Mouse (Mus musculus): ENCODE results near the gene Gnai2. TPM values are rescaled to one million over a fixed set of nuclear protein-coding genes. Genes with fewer than 3 reads are reported as not detected.

Gnai2 gene
- polyA plus RNA-seq, 1 experiment from 2014 or later, result 369 TPM

DNA sequence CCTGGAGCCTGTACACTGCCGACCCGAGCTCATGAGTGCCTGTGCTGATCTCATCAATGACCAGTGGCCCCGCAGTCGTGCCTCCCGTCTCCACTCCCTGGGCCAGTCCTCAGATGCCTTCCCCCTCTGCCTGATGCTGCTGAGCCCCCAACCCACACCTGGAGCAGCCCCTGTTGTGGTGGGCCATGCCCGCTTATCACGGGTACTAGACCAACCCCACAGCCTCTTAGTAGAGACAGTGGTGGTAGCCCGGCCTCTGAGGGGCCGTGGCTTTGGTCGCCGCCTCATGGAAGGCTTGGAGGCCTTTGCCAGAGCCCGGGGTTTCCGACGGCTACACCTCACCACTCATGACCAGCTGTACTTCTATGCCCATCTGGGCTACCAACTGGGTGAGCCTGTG, 52.0 kb downstream of the Gnai2 start:
- no peak overlapping the region for H3K4me2 ChIP-seq (ENCODE audit: low read depth, low read length)
- 90% methylated on average over 14 of the region's 14 CpGs for WGBS
- H3K27ac ChIP-seq (replicated peaks; ENCODE audit: low read depth, low read length), result no peak overlapping the region
- no peak overlapping the region for H3K9ac ChIP-seq (replicated peaks; ENCODE audit: low read length)
- no peaks in the 10 kb centered on the region for H3K27me3 ChIP-seq (ENCODE audit: control insufficient read depth, insufficient read depth, low read length)
- H3K4me1 ChIP-seq (ENCODE audit: control insufficient read depth, insufficient read depth, low read length), result peaks cover under 1% of the 10 kb centered on the region
- H3K9me3 ChIP-seq (replicated peaks; ENCODE audit: control insufficient read depth, low read length), result no peaks in the 10 kb centered on the region
- no peak overlapping the region for H3K4me3 ChIP-seq (ENCODE audit: low read depth, low read length)
- H3K36me3 ChIP-seq (replicated peaks; ENCODE audit: control insufficient read depth, insufficient read depth, low read depth, low read length), result no peaks in the 10 kb centered on the region
- ATAC-seq (replicated peaks; ENCODE audit: insufficient number of reproducible peaks, low FRiP score, low TSS enrichment, low read depth) (no peak), DNase-seq (ENCODE audit: low spot score) (no peak)

DNA sequence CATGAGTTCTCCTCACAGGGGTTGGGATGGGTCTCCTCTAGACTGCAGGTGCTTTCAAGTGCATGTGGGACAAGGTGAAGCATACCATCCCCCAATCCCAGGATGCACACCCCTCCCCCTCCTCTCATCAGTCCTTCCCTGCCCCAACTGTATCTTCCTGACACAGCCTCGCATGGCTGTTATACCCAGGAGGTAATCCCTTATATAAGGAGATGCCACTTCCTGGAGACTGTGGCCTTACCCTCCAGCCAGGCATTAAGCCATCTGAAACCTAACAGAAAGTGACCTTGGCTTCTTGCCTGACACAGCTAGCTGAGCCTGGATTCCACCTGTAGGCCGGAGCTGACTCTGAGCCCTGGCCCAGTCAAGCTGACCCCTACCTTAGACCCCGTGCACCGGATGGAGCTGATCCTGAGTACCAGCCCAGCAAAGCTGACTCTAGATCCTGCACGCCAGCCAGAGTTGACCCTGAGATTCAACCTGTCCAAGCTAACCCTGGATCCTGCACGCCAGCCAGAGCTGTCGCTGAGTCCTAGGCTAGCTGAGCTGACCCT, 52.6 kb downstream of the Gnai2 start:
- H3K36me3 ChIP-seq (replicated peaks; ENCODE audit: control insufficient read depth, insufficient read depth, low read depth, low read length), result no peaks in the 10 kb centered on the region
- H3K4me3 ChIP-seq (ENCODE audit: low read depth, low read length), result no peak overlapping the region
- H3K4me2 ChIP-seq (ENCODE audit: low read depth, low read length), result no peak overlapping the region
- H3K27me3 ChIP-seq (ENCODE audit: control insufficient read depth, insufficient read depth, low read length), result no peaks in the 10 kb centered on the region
- DNase-seq (ENCODE audit: low spot score), result no peak
- H3K4me1 ChIP-seq (ENCODE audit: control insufficient read depth, insufficient read depth, low read length), result no peaks in the 10 kb centered on the region; the same call in 1 of the 2 replicates
- WGBS, result 90% methylated on average over 7 of the region's 7 CpGs
- H3K9ac ChIP-seq (replicated peaks; ENCODE audit: low read length), result no peak overlapping the region; the same call in 1 of the 2 replicates
- no peak overlapping the region for H3K27ac ChIP-seq (replicated peaks; ENCODE audit: low read depth, low read length)
- H3K9me3 ChIP-seq (replicated peaks; ENCODE audit: control insufficient read depth, low read length), result no peaks in the 10 kb centered on the region
- ATAC-seq (replicated peaks; ENCODE audit: insufficient number of reproducible peaks, low FRiP score, low TSS enrichment, low read depth), result no peak

DNA sequence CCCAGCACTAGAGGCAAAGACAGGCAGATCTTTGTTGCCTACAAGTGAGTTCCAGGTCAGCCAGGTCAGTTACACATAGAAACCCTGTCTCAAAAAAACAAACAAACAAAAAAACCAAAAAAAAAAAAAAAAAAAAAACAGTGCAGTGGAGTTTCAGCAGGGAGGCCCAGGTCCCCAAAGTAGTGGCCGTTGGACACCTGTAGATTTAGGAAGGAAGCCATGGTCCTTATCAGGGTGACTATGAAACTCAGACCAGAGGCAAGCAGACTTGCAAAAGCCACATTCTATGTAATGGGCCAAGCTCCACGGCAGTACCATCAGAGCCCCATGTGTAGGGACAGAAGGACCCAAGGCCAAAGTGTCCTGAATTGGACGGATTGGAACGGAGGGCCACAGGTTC, 53.6 kb downstream of the Gnai2 start:
- no peak for DNase-seq (ENCODE audit: low spot score)
- H3K4me3 ChIP-seq (ENCODE audit: low read depth, low read length), result peak overlapping the region; percentile 57
- no peaks in the 10 kb centered on the region for H3K36me3 ChIP-seq (replicated peaks; ENCODE audit: control insufficient read depth, insufficient read depth, low read depth, low read length)
- H3K27ac ChIP-seq (replicated peaks; ENCODE audit: low read depth, low read length), result 0 out of 2 replicates have a peak overlapping the region, but pooled peaks have one; percentile 81
- WGBS, result 69% methylated on average over 4 of the region's 4 CpGs
- H3K4me1 ChIP-seq (ENCODE audit: control insufficient read depth, insufficient read depth, low read length), result no peaks in the 10 kb centered on the region; the same call in 1 of the 2 replicates
- H3K27me3 ChIP-seq (ENCODE audit: control insufficient read depth, insufficient read depth, low read length), result no peaks in the 10 kb centered on the region
- ATAC-seq (replicated peaks; ENCODE audit: insufficient number of reproducible peaks, low FRiP score, low TSS enrichment, low read depth), result no peak
- no peaks in the 10 kb centered on the region for H3K9me3 ChIP-seq (replicated peaks; ENCODE audit: control insufficient read depth, low read length)
- H3K4me2 ChIP-seq (ENCODE audit: low read depth, low read length), result peak overlapping the region; percentile 88
- peak overlapping the region; percentile 75; the same call in 1 of the 2 replicates for H3K9ac ChIP-seq (replicated peaks; ENCODE audit: low read length)

DNA sequence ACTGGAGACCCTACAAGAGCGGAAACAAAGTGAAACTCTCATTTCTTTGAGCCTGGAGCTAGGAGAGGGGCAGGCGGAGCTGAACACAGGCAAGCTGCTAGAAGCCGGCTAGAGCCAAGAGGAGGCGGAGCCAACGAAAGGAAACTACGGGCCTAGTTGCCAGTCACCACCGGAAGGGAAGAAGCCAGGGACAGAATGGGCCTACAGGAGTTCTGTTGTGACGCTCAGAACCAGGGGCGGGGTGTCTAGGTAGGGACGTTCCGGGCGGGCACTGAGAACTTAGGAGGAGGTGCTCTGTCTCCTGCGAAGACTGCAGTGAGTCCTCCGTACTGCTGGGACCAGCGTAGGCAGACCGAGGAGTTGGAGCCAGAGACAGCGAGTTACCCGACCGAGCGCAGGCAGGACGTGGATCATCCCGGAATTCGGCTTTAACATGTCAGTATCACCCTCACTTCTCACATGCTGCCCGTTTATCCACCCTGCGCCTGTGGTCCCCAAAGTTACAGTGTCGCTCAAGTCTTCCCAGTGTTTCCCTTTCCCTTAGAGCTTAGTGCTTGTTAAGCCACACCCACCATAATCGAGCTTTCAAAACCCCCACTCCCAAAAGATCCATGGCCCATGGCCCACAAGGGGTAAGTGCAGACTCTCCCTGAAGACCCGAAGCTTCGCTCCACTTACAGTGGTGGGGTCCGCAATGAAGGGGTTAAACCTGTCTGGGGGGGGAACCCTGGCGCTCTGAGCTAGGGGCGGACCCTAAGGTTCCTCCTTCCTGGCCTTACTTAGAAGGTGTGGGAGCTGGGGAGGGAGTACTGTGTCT, 54.5 kb downstream of the Gnai2 start, which contains the start of gene Hyal3:
Gene Hyal3, plus strand, starts transcription at position 318 of the 817 bp plus-strand sequence.
- no peaks in the 10 kb centered on the region; the same call in 1 of the 2 replicates for H3K4me1 ChIP-seq (ENCODE audit: control insufficient read depth, insufficient read depth, low read length)
- peak within 1 kb of the TSS; percentile 75 for H3K9ac ChIP-seq (replicated peaks; ENCODE audit: low read length)
- ATAC-seq (replicated peaks; ENCODE audit: insufficient number of reproducible peaks, low FRiP score, low TSS enrichment, low read depth) (peak; percentile 60), DNase-seq (ENCODE audit: low spot score) (peak; percentile 91)
- under 1% methylated on average over 32 of the region's 32 CpGs for WGBS
- H3K36me3 ChIP-seq (replicated peaks; ENCODE audit: control insufficient read depth, insufficient read depth, low read depth, low read length), result no peaks in the 10 kb centered on the region
- no peaks in the 10 kb centered on the region for H3K9me3 ChIP-seq (replicated peaks; ENCODE audit: control insufficient read depth, low read length)
- H3K4me2 ChIP-seq (ENCODE audit: low read depth, low read length), result peak within 1 kb of the TSS; percentile 88
- H3K27me3 ChIP-seq (ENCODE audit: control insufficient read depth, insufficient read depth, low read length), result no peaks in the 10 kb centered on the region
- peak within 1 kb of the TSS; percentile 57 for H3K4me3 ChIP-seq (ENCODE audit: low read depth, low read length)
- H3K27ac ChIP-seq (replicated peaks; ENCODE audit: low read depth, low read length), result peak within 1 kb of the TSS; percentile 81

DNA sequence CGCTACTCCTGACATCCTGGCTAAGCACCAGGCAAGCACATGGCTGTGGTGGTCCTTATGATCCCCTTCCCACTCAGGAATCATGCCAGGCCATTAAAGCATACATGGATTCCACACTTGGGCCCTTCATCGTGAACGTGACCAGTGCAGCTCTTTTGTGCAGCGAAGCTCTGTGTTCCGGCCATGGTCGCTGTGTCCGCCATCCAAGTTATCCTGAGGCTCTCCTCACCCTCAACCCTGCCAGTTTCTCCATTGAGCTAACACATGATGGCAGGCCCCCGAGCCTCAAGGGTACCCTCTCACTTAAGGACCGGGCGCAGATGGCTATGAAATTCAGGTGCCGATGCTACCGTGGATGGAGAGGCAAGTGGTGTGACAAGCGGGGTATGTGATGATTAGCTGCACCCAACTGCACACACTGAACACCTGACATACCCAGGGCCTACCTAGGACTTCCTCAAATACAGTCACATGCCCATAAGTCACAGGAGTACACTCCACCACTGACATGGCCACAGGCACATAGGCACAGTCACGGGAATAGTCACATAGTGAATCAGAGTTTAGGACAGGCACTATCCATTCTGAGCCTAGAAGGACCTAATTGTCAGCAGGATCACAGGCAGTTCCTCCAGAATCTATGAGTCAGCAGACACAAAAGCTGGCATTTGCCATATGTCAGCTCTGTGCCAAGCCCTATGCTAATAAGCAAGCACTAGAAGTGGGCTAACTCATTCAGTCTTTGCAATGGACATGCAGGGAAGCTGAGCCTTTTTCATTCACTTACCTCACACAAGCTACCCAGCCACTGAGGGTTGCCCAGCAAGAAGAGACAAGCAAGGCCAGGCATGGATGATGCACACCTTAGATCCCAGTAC, 55.9 kb downstream of the Gnai2 start:
- Histone ChIP-seq H3K9me3 (replicated peaks; ENCODE audit: control insufficient read depth, low read length) (no peaks in the 10 kb centered on the region), H3K36me3 (replicated peaks; ENCODE audit: control insufficient read depth, insufficient read depth, low read depth, low read length) (peaks cover 3% of the 10 kb centered on the region; the same call in 1 of the 2 replicates), H3K4me1 (ENCODE audit: control insufficient read depth, insufficient read depth, low read length) (no peaks in the 10 kb centered on the region; the same call in 1 of the 2 replicates), H3K4me2 (ENCODE audit: low read depth, low read length) (no peak overlapping the region), H3K27ac (replicated peaks; ENCODE audit: low read depth, low read length) (no peak overlapping the region; the same call in 1 of the 2 replicates), H3K27me3 (ENCODE audit: control insufficient read depth, insufficient read depth, low read length) (no peaks in the 10 kb centered on the region), H3K9ac (replicated peaks; ENCODE audit: low read length) (no peak overlapping the region; the same call in 1 of the 2 replicates), H3K4me3 (ENCODE audit: low read depth, low read length) (no peak overlapping the region)
- no peak for DNase-seq (ENCODE audit: low spot score)
- 93% methylated on average over 14 of the region's 14 CpGs for WGBS
- no peak for ATAC-seq (replicated peaks; ENCODE audit: insufficient number of reproducible peaks, low FRiP score, low TSS enrichment, low read depth)

DNA sequence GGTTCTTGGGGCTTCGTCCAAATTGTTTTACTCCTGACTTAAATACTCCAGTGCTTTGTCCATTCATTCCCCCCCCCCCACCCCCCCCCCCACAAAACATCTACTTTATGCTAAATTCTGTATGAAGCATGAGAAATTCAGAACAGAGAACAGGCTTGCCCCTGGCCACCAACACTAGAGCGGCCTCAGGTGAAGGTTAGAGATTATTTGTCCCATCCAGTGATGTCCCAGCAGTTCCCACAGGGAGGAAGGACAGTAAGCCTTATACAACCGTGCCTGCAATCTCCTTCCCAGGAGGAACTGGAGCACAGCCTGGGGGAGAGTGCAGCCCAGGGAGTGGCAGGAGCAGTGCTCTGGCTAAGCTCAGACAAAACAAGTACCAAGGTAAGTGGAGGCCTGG, 56.6 kb downstream of the Gnai2 start, which contains the start of gene Naa80:
Gene Naa80, plus strand, starts transcription at position 301 of the 400 bp plus-strand sequence.
- ATAC-seq (replicated peaks; ENCODE audit: insufficient number of reproducible peaks, low FRiP score, low TSS enrichment, low read depth), result no peak
- Histone ChIP-seq H3K36me3 (replicated peaks; ENCODE audit: control insufficient read depth, insufficient read depth, low read depth, low read length) (peaks cover 3% of the 10 kb centered on the region; the same call in 1 of the 2 replicates), H3K9ac (replicated peaks; ENCODE audit: low read length) (no peak within 1 kb of the TSS; the same call in 1 of the 2 replicates), H3K9me3 (replicated peaks; ENCODE audit: control insufficient read depth, low read length) (no peaks in the 10 kb centered on the region), H3K27me3 (ENCODE audit: control insufficient read depth, insufficient read depth, low read length) (no peaks in the 10 kb centered on the region), H3K27ac (replicated peaks; ENCODE audit: low read depth, low read length) (no peak within 1 kb of the TSS; the same call in 1 of the 2 replicates), H3K4me3 (ENCODE audit: low read depth, low read length) (no peak within 1 kb of the TSS), H3K4me2 (ENCODE audit: low read depth, low read length) (no peak within 1 kb of the TSS), H3K4me1 (ENCODE audit: control insufficient read depth, insufficient read depth, low read length) (no peaks in the 10 kb centered on the region; the same call in 1 of the 2 replicates)
- 77% methylated on average over 3 of the region's 3 CpGs for WGBS
- DNase-seq (ENCODE audit: low spot score), result no peak

DNA sequence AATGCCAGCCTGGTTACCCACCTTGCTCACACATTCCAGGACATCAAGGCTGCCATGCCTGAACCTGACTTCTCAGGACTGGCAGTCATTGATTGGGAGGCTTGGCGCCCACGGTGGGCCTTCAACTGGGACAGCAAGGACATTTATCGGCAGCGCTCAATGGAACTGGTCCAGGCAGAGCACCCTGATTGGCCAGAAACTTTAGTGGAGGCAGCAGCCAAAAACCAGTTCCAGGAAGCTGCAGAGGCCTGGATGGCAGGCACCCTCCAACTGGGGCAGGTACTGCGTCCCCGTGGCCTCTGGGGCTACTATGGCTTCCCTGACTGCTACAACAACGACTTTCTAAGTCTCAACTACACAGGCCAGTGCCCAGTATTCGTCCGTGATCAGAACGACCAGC, 57.3 kb downstream of the Gnai2 start:
- Histone ChIP-seq H3K4me1 (ENCODE audit: control insufficient read depth, insufficient read depth, low read length) (no peaks in the 10 kb centered on the region; the same call in 1 of the 2 replicates), H3K9ac (replicated peaks; ENCODE audit: low read length) (no peak overlapping the region), H3K27ac (replicated peaks; ENCODE audit: low read depth, low read length) (no peak overlapping the region), H3K36me3 (replicated peaks; ENCODE audit: control insufficient read depth, insufficient read depth, low read depth, low read length) (peaks cover 3% of the 10 kb centered on the region; the same call in 1 of the 2 replicates), H3K4me2 (ENCODE audit: low read depth, low read length) (no peak overlapping the region), H3K9me3 (replicated peaks; ENCODE audit: control insufficient read depth, low read length) (no peaks in the 10 kb centered on the region), H3K4me3 (ENCODE audit: low read depth, low read length) (no peak overlapping the region), H3K27me3 (ENCODE audit: control insufficient read depth, insufficient read depth, low read length) (no peaks in the 10 kb centered on the region)
- 93% methylated on average over 10 of the region's 10 CpGs for WGBS
- ATAC-seq (replicated peaks; ENCODE audit: insufficient number of reproducible peaks, low FRiP score, low TSS enrichment, low read depth) (no peak), DNase-seq (ENCODE audit: low spot score) (no peak)
